Mouse (Mus musculus) gastrocnemius, postnatal 4 days (tissue): Measurements from ENCODE around the gene Fndc3b. TPM values are rescaled to one million over a fixed set of nuclear protein-coding genes. Genes with fewer than 3 reads are reported as not detected.

ENCODE experiments used
- DNase-seq, 2 experiments: peaks; one replicate each; pipeline ENCODE4 v3.0.0; 2021 to 2022; ENCODE audit warnings: low spot score in 2 of 2, mixed read lengths in 2 of 2
- total RNA-seq, 2 experiments: library from RNA; stranded (reverse); gene quantifications; 2 replicates each; pipeline ENCODE4 v1.2.3; 2021

The Fndc3b gene
- total RNA-seq, 2 experiments from 2014 or later, result 74.2 to 80.7 TPM

GRCm38 (mm10) chr3:27598437-27599382, 112.4 kb downstream of the Fndc3b start:
- no peak for DNase-seq

- DNase-seq, result no peak
Observed at GRCm38 (mm10) chr3:27593485-27594138, 117.5 kb downstream of the Fndc3b start.

DNA sequence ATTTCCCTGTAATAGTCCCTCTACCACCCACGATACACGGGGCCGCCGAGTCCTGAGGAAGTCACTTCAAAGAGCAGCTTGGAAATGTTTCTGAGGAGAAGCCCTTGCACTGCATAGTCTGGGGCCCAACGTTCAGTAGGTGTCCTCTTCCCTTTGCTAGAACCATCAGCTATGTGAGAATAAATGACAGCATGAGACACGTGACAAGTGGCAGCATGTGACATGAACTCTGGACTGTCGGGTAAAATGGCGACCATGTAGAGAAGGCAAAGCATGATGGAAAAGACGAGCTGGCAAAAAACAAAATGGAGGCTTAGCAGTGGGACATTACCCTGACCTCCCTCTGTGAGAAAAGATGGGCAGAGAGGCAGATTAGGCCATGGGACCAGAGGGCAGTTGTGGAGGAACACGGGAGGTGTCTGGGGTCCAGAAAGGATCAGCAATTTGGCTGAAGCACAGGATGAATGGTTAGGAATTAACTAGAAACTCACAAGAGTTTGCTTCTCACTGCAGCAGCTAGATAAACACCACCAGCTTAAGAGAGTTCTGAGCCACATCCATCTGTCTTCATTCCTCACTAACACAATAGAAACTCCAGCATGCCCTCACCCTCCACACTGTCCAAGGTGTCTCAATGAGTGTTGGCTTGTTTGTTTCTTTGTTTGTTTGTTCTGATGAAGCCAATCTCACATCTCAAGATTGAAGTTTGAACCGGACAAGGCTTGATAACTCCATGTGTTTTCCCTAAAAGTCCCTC, 118.2 kb downstream of the Fndc3b start:
- DNase-seq, result no peak

- no peak for DNase-seq
Observed at GRCm38 (mm10) chr3:27590823-27591222, 120.3 kb downstream of the Fndc3b start.

GRCm38 (mm10) chr3:27589305-27589704, 121.8 kb downstream of the Fndc3b start:
- DNase-seq, result no peak

GRCm38 (mm10) chr3:27588604-27589003, 122.5 kb downstream of the Fndc3b start:
- DNase-seq, result no peak

- DNase-seq, result peak in 1 of 2 experiments; percentile 13
Observed at GRCm38 (mm10) chr3:27584607-27585605, 126.2 kb downstream of the Fndc3b start.

GRCm38 (mm10) chr3:27581931-27582840, 128.9 kb downstream of the Fndc3b start:
- DNase-seq, result no peak

- no peak for DNase-seq
Observed at GRCm38 (mm10) chr3:27580956-27581355, 130.2 kb downstream of the Fndc3b start.

GRCm38 (mm10) chr3:27579894-27580613, 131.1 kb downstream of the Fndc3b start:
- no peak for DNase-seq

- no peak for DNase-seq
Observed at GRCm38 (mm10) chr3:27579229-27579628, 131.9 kb downstream of the Fndc3b start.

GRCm38 (mm10) chr3:27577349-27578025, 133.6 kb downstream of the Fndc3b start:
- no peak for DNase-seq

- no peak for DNase-seq
Observed at GRCm38 (mm10) chr3:27574241-27574640, 136.9 kb downstream of the Fndc3b start.

- no peak for DNase-seq
Observed at GRCm38 (mm10) chr3:27573458-27573857, 137.6 kb downstream of the Fndc3b start.

DNA sequence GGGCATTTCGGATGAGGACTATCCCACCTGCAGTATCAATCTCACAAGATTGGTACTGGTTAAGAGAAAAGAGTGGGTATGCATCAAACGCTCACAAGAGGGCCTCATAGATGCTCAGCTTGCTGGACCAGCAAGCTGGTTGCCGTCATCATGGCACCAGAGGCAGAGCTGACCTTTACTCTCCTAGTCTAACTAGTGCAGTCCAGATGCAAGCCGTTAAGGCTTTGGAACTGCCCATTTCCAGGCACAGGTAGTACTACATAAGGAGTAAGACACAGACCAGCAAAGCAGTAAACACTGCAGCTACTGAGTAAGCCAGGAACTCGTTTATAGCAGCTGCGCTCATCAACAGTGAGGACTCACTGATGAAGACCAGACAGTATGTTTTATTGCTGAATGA, 138.8 kb downstream of the Fndc3b start:
- DNase-seq, result no peak

DNA sequence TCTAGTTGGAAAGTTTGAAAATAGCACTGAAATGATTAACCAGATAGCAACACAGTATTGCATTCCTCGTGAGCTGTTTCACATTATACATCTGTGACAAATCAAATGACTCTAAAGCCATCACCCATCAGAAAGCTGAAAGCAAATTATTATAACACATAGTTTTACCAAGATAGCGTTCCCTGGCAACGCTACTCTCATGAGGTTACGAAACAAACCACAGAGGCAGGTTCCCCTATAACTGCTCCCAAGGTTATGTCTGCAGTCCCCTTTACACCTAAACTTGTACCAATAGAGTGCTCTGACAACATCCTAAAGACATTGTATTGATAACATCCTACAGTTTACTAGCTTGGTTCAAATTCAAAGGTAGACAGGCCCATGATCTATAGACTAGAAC, 145.8 kb downstream of the Fndc3b start:
- DNase-seq, result no peak

- DNase-seq, result no peak
Observed at GRCm38 (mm10) chr3:27563047-27563624, 148.0 kb downstream of the Fndc3b start.

- no peak for DNase-seq
Observed at GRCm38 (mm10) chr3:27562476-27562875, 148.6 kb downstream of the Fndc3b start.
